Comparison of ENCODE assay signal across 9 mouse cellular contexts in the genomic region with DNA sequence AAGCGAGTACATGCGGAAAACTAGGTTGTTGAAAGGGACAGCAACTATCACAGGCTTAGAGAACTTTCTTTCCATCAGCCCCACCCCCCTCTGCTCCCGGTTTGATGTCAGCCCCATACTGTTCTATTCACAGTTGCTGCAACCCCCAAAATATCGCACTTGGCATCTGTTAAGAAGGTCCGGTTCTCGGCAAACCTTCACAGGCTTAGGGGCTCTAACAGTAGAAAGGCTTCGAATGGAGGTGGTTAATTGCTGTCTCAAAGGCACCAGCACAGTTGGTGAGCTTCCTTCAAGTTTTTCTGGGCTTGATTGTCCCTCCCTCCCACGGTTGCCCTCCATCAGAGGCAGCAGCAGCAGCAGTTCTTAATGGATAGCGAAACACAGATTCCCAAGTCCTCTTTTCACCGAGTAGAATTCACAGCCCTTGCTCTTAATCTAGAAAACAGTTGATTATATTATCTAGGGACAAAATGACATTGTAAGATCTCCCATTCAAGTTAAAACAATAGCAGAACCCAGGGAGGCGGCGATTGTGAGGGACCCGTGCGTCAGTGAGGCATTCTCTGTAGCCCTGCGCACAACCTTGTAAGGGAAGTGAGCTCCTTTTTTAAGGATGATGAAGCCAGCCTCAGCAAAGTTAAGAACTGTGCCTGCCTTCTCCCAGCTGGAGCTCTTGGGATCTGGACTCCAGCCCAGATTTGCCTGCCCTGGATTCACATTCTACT.
DNase-seq lines count a peak whose midpoint lies in the region; ATAC-seq and TF ChIP-seq lines count a peak whose summit lies in the region.
"Had no signal": no experiment of that assay in that cellular context is flagged by ENCODE, and none has a peak within 500 bp of the region (broad histone marks: within the 10 kb centered on the region; RNA-seq: fewer than 3 reads in every experiment).

No protein-coding gene starts in this region.

- H3K9me3 ChIP-seq in forebrain, embryonic 12.5 days: no peaks in the 10 kb centered on the region
- no peaks in the 10 kb centered on the region for H3K9me3 ChIP-seq in lung, embryonic 14.5 days (ENCODE audit: low read depth, low read length)

- DNase-seq in thymus, postnatal 4 days: peak; percentile 33
- DNase-seq in thymus, postnatal 36 days: no peak
- DNase-seq in heart, postnatal 4 days: peak; percentile 57
- peak; percentile 39 to 63 for DNase-seq in layer of hippocampus, adult 8-10 months (ENCODE audit: low spot score in 2 of 2)
- DNase-seq in lung, embryonic 14.5 days: peak; percentile 75
- DNase-seq in right cerebral cortex, adult 2 months (ENCODE audit: low spot score in 2 of 2): peak; percentile 69 to 70
- DNase-seq in ovary, postnatal 14 days (ENCODE audit: low spot score): no peak

- peak; percentile 86 for ATAC-seq in forebrain, embryonic 12.5 days (ENCODE audit: low FRiP score)
- no peak for ATAC-seq in lung, embryonic 14.5 days (ENCODE audit: insufficient read depth)

- peaks cover 2% of the 10 kb centered on the region; the same call in 1 of the 2 replicates for H3K27me3 ChIP-seq in forebrain, embryonic 12.5 days
- no peaks in the 10 kb centered on the region for H3K27me3 ChIP-seq in lung, embryonic 14.5 days (ENCODE audit: insufficient read depth, low read length)
- H3K27me3 ChIP-seq: Patski had no signal

- H3K27ac ChIP-seq in forebrain, embryonic 12.5 days: peak overlapping the region; percentile 86
- H3K27ac ChIP-seq in lung, embryonic 14.5 days (ENCODE audit: low read depth): peak overlapping the region; percentile 82

- H3K36me3 ChIP-seq in forebrain, embryonic 12.5 days (replicated peaks): no peaks in the 10 kb centered on the region
- H3K36me3 ChIP-seq in lung, embryonic 14.5 days (ENCODE audit: insufficient read depth): no peaks in the 10 kb centered on the region

- H3K9ac ChIP-seq in forebrain, embryonic 12.5 days: peak overlapping the region; percentile 36
- H3K9ac ChIP-seq in lung, embryonic 14.5 days: peak overlapping the region; percentile 29; the same call in 1 of the 2 replicates

- H3K4me3 ChIP-seq in forebrain, embryonic 12.5 days (replicated peaks): peak overlapping the region; percentile 17; the same call in 1 of the 2 replicates
- peak overlapping the region; percentile 4; the same call in 1 of the 2 replicates for H3K4me3 ChIP-seq in lung, embryonic 14.5 days (ENCODE audit: low read depth, low read length)

- under 1% methylated on average over 15 of the region's 15 CpGs for WGBS in forebrain, embryonic 12.5 days
- 6% methylated on average over 15 of the region's 15 CpGs for WGBS in lung, embryonic 14.5 days

- H3K4me2 ChIP-seq in forebrain, embryonic 12.5 days: peak overlapping the region; percentile 46
- peak overlapping the region; percentile 58 for H3K4me2 ChIP-seq in lung, embryonic 14.5 days

- TF ChIP-seq CTCF in lung, embryonic 14.5 days (IDR thresholded peaks at IDR 0.05; ENCODE audit: low read depth): no peak

- peaks cover 36% of the 10 kb centered on the region for H3K4me1 ChIP-seq in forebrain, embryonic 12.5 days
- peaks cover 18% of the 10 kb centered on the region for H3K4me1 ChIP-seq in lung, embryonic 14.5 days (ENCODE audit: insufficient read depth)

Comparison
In these comparisons a context has a peak if more than half of its experiments do, and no peak if none do; other contexts are left out.
1. DNase-seq: peak in thymus, postnatal 4 days (single experiment), heart, postnatal 4 days (single experiment), layer of hippocampus, adult 8-10 months (2 of 2), lung, embryonic 14.5 days (single experiment) and right cerebral cortex, adult 2 months (2 of 2); none in thymus, postnatal 36 days (0 of 2) and ovary, postnatal 14 days (single experiment).